Mouse (Mus musculus): ENCODE data around the gene Chrng.

The Chrng gene

DNA sequence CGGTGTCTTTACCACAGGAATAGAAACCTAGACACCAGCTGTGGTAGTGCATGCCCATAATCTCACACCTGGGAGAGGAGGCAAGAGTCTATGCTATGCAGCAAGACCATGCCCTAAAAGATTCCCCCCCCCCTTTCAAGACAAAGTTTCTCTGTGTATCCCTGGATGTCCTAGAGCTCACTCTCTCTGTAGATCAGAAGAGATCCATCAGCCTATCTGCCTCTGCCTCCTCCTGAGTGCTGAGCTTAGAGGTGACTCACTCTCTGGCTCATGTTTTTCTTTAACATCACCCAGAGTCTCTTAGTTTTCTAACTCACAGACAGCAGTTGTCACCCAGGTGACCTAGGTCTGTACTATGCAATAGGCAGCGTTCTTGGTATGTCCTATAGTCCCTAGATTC is 54.9 kb downstream of the Chrng start:
- no peak for DNase-seq
